In the genomic region with DNA sequence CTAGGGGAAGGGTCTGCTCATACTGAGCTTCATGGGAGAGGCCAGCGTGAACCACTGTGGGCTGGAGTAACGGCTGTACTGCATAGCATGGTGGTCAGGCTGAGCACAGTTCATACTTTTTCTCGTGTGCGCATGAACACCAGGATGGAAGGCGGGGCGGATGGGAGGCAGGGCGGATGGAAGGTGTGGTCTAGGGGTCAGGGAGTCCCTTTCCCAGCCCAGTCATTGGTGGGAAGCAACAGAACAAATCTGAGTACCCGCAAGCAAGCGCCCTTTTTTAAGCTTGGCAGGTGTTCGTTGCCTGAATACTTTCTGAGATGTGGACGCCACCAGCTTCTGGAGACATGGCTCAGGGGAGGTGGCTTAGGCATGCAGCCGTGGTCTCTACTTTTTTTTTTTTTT, we compare ENCODE assay signal across 1 mouse cellular context.
A peak's percentile ranks its signal among the peaks of the same experiment; 100 is the strongest.
TF ChIP-seq lines count a peak whose summit lies in the region.

No protein-coding gene starts in this region.

TF ChIP-seq in CH12.LX, 34 proteins besides CTCF, POLR2A, EP300 and RAD21 (continued from another document):
- TF ChIP-seq ZC3H11A (IDR thresholded peaks at IDR 0.05; ENCODE audit: low read depth, low read length): no peak
- peak; percentile 75 for TF ChIP-seq MAX (IDR thresholded peaks at IDR 0.05; ENCODE audit: low read length)
- peak; percentile 89 for TF ChIP-seq ZNF384 (IDR thresholded peaks at IDR 0.05; ENCODE audit: low read depth, low read length)
- TF ChIP-seq TCF12 (IDR thresholded peaks at IDR 0.05; ENCODE audit: low read depth, low read length): peak; percentile 58; the same call in 1 of the 2 replicates
- TF ChIP-seq MYC (IDR thresholded peaks at IDR 0.05; ENCODE audit: low read depth, low read length): peak; percentile 47; the same call in 1 of the 2 replicates
- TF ChIP-seq CHD1 (IDR thresholded peaks at IDR 0.05; ENCODE audit: low read depth, low read length): no peak
- peak; percentile 21; the same call in 1 of the 2 replicates for TF ChIP-seq IRF4 (IDR thresholded peaks at IDR 0.05; ENCODE audit: low read depth, low read length)
- TF ChIP-seq BHLHE40 (IDR thresholded peaks at IDR 0.05; ENCODE audit: low read depth, low read length): 0 out of 2 replicates have a peak, but pooled peaks have one; percentile 22
- 0 out of 2 replicates have a peak, but pooled peaks have one; percentile 54 for TF ChIP-seq SIN3A (IDR thresholded peaks at IDR 0.05; ENCODE audit: low read length)
- no peak for TF ChIP-seq POLR2AphosphoS2 (IDR thresholded peaks at IDR 0.05; ENCODE audit: low read depth, low read length)
- peak; percentile 80 for TF ChIP-seq NRF1 (IDR thresholded peaks at IDR 0.05; ENCODE audit: low read depth, low read length)
- TF ChIP-seq USF2 (conservative IDR thresholded peaks at IDR 0.05; ENCODE audit: low read depth, low read length): no peak
- TF ChIP-seq CHD2 (IDR thresholded peaks at IDR 0.05; ENCODE audit: low read length): peak; percentile 55; the same call in 1 of the 2 replicates
- TF ChIP-seq SMC3 (IDR thresholded peaks at IDR 0.05; ENCODE audit: low read depth, low read length): no peak
- 0 out of 2 replicates have a peak, but pooled peaks have one; percentile 28 for TF ChIP-seq NELFE (IDR thresholded peaks at IDR 0.05; ENCODE audit: low read depth, low read length)
- TF ChIP-seq PAX5 (IDR thresholded peaks at IDR 0.05; ENCODE audit: low read length): no peak
- TF ChIP-seq E2F4 (IDR thresholded peaks at IDR 0.05; ENCODE audit: insufficient replicate concordance, low read depth, low read length): no peak
- TF ChIP-seq MXI1 (IDR thresholded peaks at IDR 0.05; ENCODE audit: low read depth, low read length): peak; percentile 62
- no peak for TF ChIP-seq KAT2A (IDR thresholded peaks at IDR 0.05; ENCODE audit: insufficient replicate concordance, low read length)
- no peak for TF ChIP-seq JUND (conservative IDR thresholded peaks at IDR 0.05; ENCODE audit: low read depth, low read length)
- TF ChIP-seq ELF1 (IDR thresholded peaks at IDR 0.05; ENCODE audit: low read depth, low read length): no peak
- TF ChIP-seq MAZ (IDR thresholded peaks at IDR 0.05; ENCODE audit: low read depth, low read length): no peak
- TF ChIP-seq ZKSCAN1 (IDR thresholded peaks at IDR 0.05; ENCODE audit: borderline replicate concordance, low read depth, low read length): no peak
- TF ChIP-seq JUN (IDR thresholded peaks at IDR 0.05; ENCODE audit: insufficient read depth, low read depth, low read length): no peak
- TF ChIP-seq TBP (conservative IDR thresholded peaks at IDR 0.05; ENCODE audit: low read depth, low read length): no peak
- TF ChIP-seq GABPA (IDR thresholded peaks at IDR 0.05; ENCODE audit: insufficient replicate concordance, low read depth, low read length): no peak
- no peak for TF ChIP-seq RCOR1 (conservative IDR thresholded peaks at IDR 0.05; ENCODE audit: low read depth, low read length)
- peak; percentile 49; the same call in 1 of the 2 replicates for TF ChIP-seq ETS1 (conservative IDR thresholded peaks at IDR 0.05; ENCODE audit: low read depth, low read length)
- no peak for TF ChIP-seq UBTF (IDR thresholded peaks at IDR 0.05; ENCODE audit: low read depth, low read length)
- no peak for TF ChIP-seq MAFK (IDR thresholded peaks at IDR 0.05; ENCODE audit: insufficient replicate concordance, low read length)
- TF ChIP-seq HCFC1 (IDR thresholded peaks at IDR 0.05; ENCODE audit: low read depth, low read length): no peak
- TF ChIP-seq MEF2A (IDR thresholded peaks at IDR 0.05; ENCODE audit: borderline replicate concordance, low read depth, low read length): peak; percentile 50; the same call in 1 of the 2 replicates
